Mouse (Mus musculus): ENCODE measurements around the gene Fmo5.

GRCm38 (mm10) chr3:97683560-97684195, 55.1 kb downstream of the Fmo5 start:
- TF ChIP-seq CTCF (IDR thresholded peaks at IDR 0.05; ENCODE audit: borderline replicate concordance, control insufficient read depth, extremely low read depth, insufficient read depth, low read length, poor library complexity) (no peak), POLR2A (IDR thresholded peaks at IDR 0.05; ENCODE audit: control insufficient read depth, extremely low read depth, insufficient read depth, low read length, poor library complexity) (no peak)

Measured in thymus, adult 2 months (tissue).